Mouse (Mus musculus): ENCODE data around the gene Yap1.
"Not testable (repeated sequence)": the region's sequence is repeated elsewhere in the genome, so short reads cannot be mapped to it uniquely, and the experiment has no call there.

Yap1 gene

GRCm38 (mm10) chr9:7907351-7907985 is 96.9 kb downstream of the Yap1 start:
- DNase-seq = no peak

- DNase-seq = no peak
Observed at GRCm38 (mm10) chr9:7906564-7906963, 97.8 kb downstream of the Yap1 start.

- no peak for DNase-seq
Observed at GRCm38 (mm10) chr9:7903825-7904224, 100.6 kb downstream of the Yap1 start.

GRCm38 (mm10) chr9:7903262-7903661 is 101.1 kb downstream of the Yap1 start:
- DNase-seq = no peak

- DNase-seq = peak in 1 of 2 experiments; percentile 19
Observed at GRCm38 (mm10) chr9:7902311-7902710, 102.1 kb downstream of the Yap1 start.

- no peak for DNase-seq
Observed at GRCm38 (mm10) chr9:7900965-7901364, 103.4 kb downstream of the Yap1 start.

GRCm38 (mm10) chr9:7897502-7897901 is 106.9 kb downstream of the Yap1 start:
- peak; percentile 73 to 81 for DNase-seq

GRCm38 (mm10) chr9:7891796-7892195 is 112.6 kb downstream of the Yap1 start:
- not testable (repeated sequence) for DNase-seq

- DNase-seq = no peak
Observed at GRCm38 (mm10) chr9:7891177-7891576, 113.2 kb downstream of the Yap1 start.

- no peak for DNase-seq
Observed at GRCm38 (mm10) chr9:7884346-7884745, 120.0 kb downstream of the Yap1 start.

GRCm38 (mm10) chr9:7882304-7882865 is 122.0 kb downstream of the Yap1 start:
- DNase-seq = no peak

Data from lung, adult 18-20 months (tissue).